Mouse (Mus musculus) sigmoid colon, adult 10 weeks (tissue): ENCODE data around the gene Cgn. TPM values are rescaled to one million over a fixed set of nuclear protein-coding genes. Genes with fewer than 3 reads are reported as not detected.

Experiments used
- polyA plus RNA-seq: library from polyadenylated mRNA; stranded (reverse); fragments of 350-450 nt; fragmentation: Illumina TruSeq; extraction: RNeasy Lipid Tissue Mini Kit (QIAGEN cat#74804); gene quantifications from one replicate; pipeline ENCODE4 v1.2.3, GENCODE M21; 2014; ENCODE audit warnings: low read depth, low replicate concordance

Cgn gene
- 27.4 TPM for polyA plus RNA-seq

GRCm38 (mm10) chr3:94786367-94786835 is at the start of gene Cgn:
Gene Cgn, minus strand, starts transcription at chr3:94786492.

Other genes with a start within 250 kb of the Cgn start
- 47.7 TPM for gene Snx27, start 203.8 kb downstream of the Cgn start, polyA plus RNA-seq
- gene Gm10972, start 143.4 kb downstream of the Cgn start, polyA plus RNA-seq, result not detected
- gene Tuft1, start 127.6 kb downstream of the Cgn start, polyA plus RNA-seq, result 22.5 TPM
- not detected for gene Selenbp2, start 92.9 kb downstream of the Cgn start, polyA plus RNA-seq
- 15.9 TPM for gene Pogz, start 51.1 kb upstream of the Cgn start, polyA plus RNA-seq
- gene Psmb4, start 100.5 kb upstream of the Cgn start, polyA plus RNA-seq, result 47.9 TPM
- 57.4 TPM for gene Selenbp1, start 146.6 kb upstream of the Cgn start, polyA plus RNA-seq
- gene Rfx5, start 167.6 kb upstream of the Cgn start, polyA plus RNA-seq, result 18.9 TPM
- gene Pi4kb, start 188.2 kb upstream of the Cgn start, polyA plus RNA-seq, result 6.1 TPM
- 4.5 TPM for gene Zfp687, start 229.0 kb upstream of the Cgn start, polyA plus RNA-seq